Mouse (Mus musculus) granulocyte monocyte progenitor cell, adult 5-6 weeks (primary cell): ENCODE measurements around the gene Camta1. TPM values are rescaled to one million over a fixed set of nuclear protein-coding genes. Genes with fewer than 3 reads are reported as not detected.

Source experiments
- ATAC-seq: replicated peaks from 2 replicates; pipeline ENCODE4 v1.8.0; 2016; ENCODE audit warnings: mild to moderate bottlenecking, moderate TSS enrichment, inconsistent platforms; ENCODE audit not compliant: poor library complexity, severe bottlenecking
- total RNA-seq, 2 experiments: library from RNA; stranded (forward) in 1 of 2; stranded (reverse) in 1 of 2; fragments of 200-712, 200-1000 nt in 1 of 2; fragments of >200 nt in 1 of 2; fragmentation: Nextera tagmentation in 1 of 2; gene quantifications; 2 replicates each; pipeline ENCODE4 v1.2.3; 2014 to 2017

The Camta1 gene
- total RNA-seq, 2 experiments from 2014 or later = 31.9 to 35.5 TPM

- peak; percentile 42; the same call in 1 of the 2 replicates for ATAC-seq
These were observed 871.5 kb downstream of the Camta1 start for GRCm38 (mm10) chr4:150990148-150990547.

- no peak for ATAC-seq
These were observed 881.5 kb downstream of the Camta1 start for GRCm38 (mm10) chr4:150980153-150980552.

GRCm38 (mm10) chr4:150979455-150979854 lies 882.2 kb downstream of the Camta1 start:
- no peak for ATAC-seq

GRCm38 (mm10) chr4:150978156-150978910 lies 883.3 kb downstream of the Camta1 start:
- no peak for ATAC-seq

- ATAC-seq = no peak
These were observed 886.5 kb downstream of the Camta1 start for GRCm38 (mm10) chr4:150975145-150975544.

GRCm38 (mm10) chr4:150973264-150973663 lies 888.4 kb downstream of the Camta1 start:
- no peak for ATAC-seq

- no peak for ATAC-seq
These were observed 892.7 kb downstream of the Camta1 start for GRCm38 (mm10) chr4:150968956-150969355.

- no peak; the same call in 1 of the 2 replicates for ATAC-seq
These were observed 895.1 kb downstream of the Camta1 start for GRCm38 (mm10) chr4:150966556-150966955.

GRCm38 (mm10) chr4:150965555-150965951 lies 896.1 kb downstream of the Camta1 start:
- no peak for ATAC-seq

GRCm38 (mm10) chr4:150964635-150965554 lies 896.8 kb downstream of the Camta1 start:
- ATAC-seq = peak; percentile 86

- no peak for ATAC-seq
These were observed 898.0 kb downstream of the Camta1 start for GRCm38 (mm10) chr4:150963711-150964110.

GRCm38 (mm10) chr4:150962231-150962630 lies 899.4 kb downstream of the Camta1 start:
- no peak for ATAC-seq

GRCm38 (mm10) chr4:150958536-150958935 lies 903.1 kb downstream of the Camta1 start:
- no peak for ATAC-seq

- ATAC-seq = no peak
These were observed 904.6 kb downstream of the Camta1 start for GRCm38 (mm10) chr4:150957106-150957458.

- no peak for ATAC-seq
These were observed 905.1 kb downstream of the Camta1 start for GRCm38 (mm10) chr4:150956369-150957105.

GRCm38 (mm10) chr4:150950972-150951371 lies 910.7 kb downstream of the Camta1 start:
- ATAC-seq = no peak

GRCm38 (mm10) chr4:150944707-150945106 lies 917.0 kb downstream of the Camta1 start:
- no peak for ATAC-seq

GRCm38 (mm10) chr4:150939991-150940651 lies 921.6 kb downstream of the Camta1 start:
- no peak for ATAC-seq

- ATAC-seq = no peak
These were observed 923.6 kb downstream of the Camta1 start for GRCm38 (mm10) chr4:150938063-150938452.
